Mouse (Mus musculus): ENCODE measurements around the gene Crybg1. TPM values are rescaled to one million over a fixed set of nuclear protein-coding genes. Genes with fewer than 3 reads are reported as not detected.

The Crybg1 gene
- total RNA-seq, 2 experiments from 2014 or later: 0.42 to 0.46 TPM

GRCm38 (mm10) chr10:43900883-43901570 lies 247.6 kb downstream of the Crybg1 start:
- ATAC-seq (replicated peaks; ENCODE audit: poor library complexity): peak; percentile 63

Other genes starting within 250 kb of the Crybg1 start
- gene Qrsl1, start 247.1 kb downstream of the Crybg1 start, total RNA-seq (2015): 23.6 and 27.2 TPM in 2 replicates
- 13.9 and 18.2 TPM in 2 replicates for gene Qrsl1, start 247.1 kb downstream of the Crybg1 start, total RNA-seq (2017)
- 11.9 and 13.8 TPM in 2 replicates for gene Rtn4ip1, start 247.0 kb downstream of the Crybg1 start, total RNA-seq (2015)
- 12.8 and 15.7 TPM in 2 replicates for gene Rtn4ip1, start 247.0 kb downstream of the Crybg1 start, total RNA-seq (2017)
- gene Atg5, start 119.5 kb upstream of the Crybg1 start, total RNA-seq (2015): 33.0 and 37.4 TPM in 2 replicates
- gene Atg5, start 119.5 kb upstream of the Crybg1 start, total RNA-seq (2017): 27.9 and 35.0 TPM in 2 replicates

Data from megakaryocyte progenitor cell, adult 5-6 weeks (primary cell).